Mouse (Mus musculus) leukemia stem cell, adult 10-12 weeks (primary cell): ENCODE measurements around the gene 2610002M06Rik. TPM values are rescaled to one million over a fixed set of nuclear protein-coding genes. Genes with fewer than 3 reads are reported as not detected.

Experiments used
- polyA plus RNA-seq: library from polyadenylated mRNA; stranded (reverse); fragments of >175 nt; gene quantifications from 2 replicates; pipeline ENCODE4 v1.2.3, GENCODE M21; 2012; ENCODE audit warnings: low replicate concordance

The 2610002M06Rik gene
- 3.1 and 4.2 TPM in 2 replicates for polyA plus RNA-seq

DNA sequence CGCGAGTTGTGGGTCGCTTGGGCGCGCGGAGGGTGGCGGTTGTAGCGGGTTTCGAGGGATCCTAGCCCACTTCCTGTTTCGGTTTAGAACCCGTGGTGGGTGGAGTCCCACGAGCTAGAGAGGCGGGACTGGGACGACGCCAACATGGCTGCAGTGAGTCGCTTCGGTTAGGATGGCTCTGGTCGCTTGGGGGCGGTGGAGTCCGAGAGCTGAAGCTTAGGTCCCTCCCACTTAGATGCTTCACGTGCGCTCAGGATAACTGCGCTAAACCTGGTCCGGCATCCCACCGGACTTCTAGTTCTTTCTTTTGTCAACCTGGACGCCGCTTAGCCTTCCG lies at the start of gene 2610002M06Rik:
2610002M06Rik (minus strand) TSS at position 117 of the 337 bp plus-strand sequence.

DNA sequence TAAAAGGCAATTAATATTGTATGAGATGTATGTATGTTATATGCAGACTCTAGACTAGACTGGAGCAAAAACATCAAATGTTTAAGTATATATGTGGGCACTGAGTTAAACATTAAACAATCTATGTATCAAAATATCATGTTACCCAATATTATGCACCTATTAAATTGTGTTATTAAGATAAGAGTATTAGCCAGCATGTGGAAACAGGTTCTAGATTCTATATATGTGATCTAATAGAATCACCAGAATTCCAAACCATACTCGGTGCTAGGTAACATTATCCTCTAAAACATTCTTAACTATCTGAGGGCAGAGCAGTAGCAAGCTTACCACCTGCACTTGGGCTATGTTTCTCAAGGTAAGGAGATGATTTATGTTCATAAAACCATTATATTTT lies 23.8 kb downstream of the 2610002M06Rik start, which contains the start of gene Tent5d:
Tent5d (plus strand) TSS at position 301 of the 400 bp plus-strand sequence.

Other genes with a start within 250 kb of the 2610002M06Rik start
- not detected in 2 replicates for gene Tbx22, start 148.4 kb downstream of the 2610002M06Rik start, polyA plus RNA-seq
- gene Tent5d, start 23.7 kb downstream of the 2610002M06Rik start, polyA plus RNA-seq: not detected in 2 replicates
- gene Gm732, start 132.1 kb upstream of the 2610002M06Rik start, polyA plus RNA-seq: not detected in 2 replicates